Mouse (Mus musculus) midbrain, postnatal 0 days (tissue): Measurements from ENCODE around the gene Sox11. TPM values are rescaled to one million over a fixed set of nuclear protein-coding genes. Genes with fewer than 3 reads are reported as not detected.

Source experiments
- ATAC-seq: fragments of 200-750 bp; cut with Nextera tagmentation; 2 replicates; pipeline ENCODE4 v1.8.0; 2017; ENCODE audit warnings: moderate number of reproducible peaks, mild to moderate bottlenecking, moderate TSS enrichment, moderate library complexity; ENCODE audit not compliant: low FRiP score
- DNase-seq: peaks from one replicate; pipeline ENCODE4 v3.0.0-alpha.2; 2015; ENCODE audit warnings: low spot score
- H3K27ac ChIP-seq: fragments of 300-500 bp; sonication (generic); 2 replicates; pipeline ENCODE4 v1.5.1; 2014; ENCODE audit warnings: low read depth, mild to moderate bottlenecking, low read length, mixed read lengths
- H3K27me3 ChIP-seq: fragments of 300-500 bp; sonication (generic); 2 replicates; pipeline ENCODE4 v1.6.1; 2014; ENCODE audit warnings: low read length, control low read depth, mixed read lengths; ENCODE audit not compliant: insufficient read depth
- H3K36me3 ChIP-seq: fragments of 300-500 bp; sonication (generic); 2 replicates; pipeline ENCODE4 v1.6.1; 2014; ENCODE audit warnings: low read length, control low read depth, mixed read lengths; ENCODE audit not compliant: insufficient read depth
- H3K4me1 ChIP-seq: fragments of 300-500 bp; sonication (generic); 2 replicates; pipeline ENCODE4 v1.6.1; 2014; ENCODE audit warnings: mild to moderate bottlenecking, control low read depth, antibody characterized with exemption, low read length, mixed read lengths; ENCODE audit not compliant: insufficient read depth
- H3K4me2 ChIP-seq: fragments of 300-500 bp; sonication (generic); 2 replicates; pipeline ENCODE4 v1.6.1; 2014; ENCODE audit warnings: low read depth, mild to moderate bottlenecking, low read length, mixed read lengths; ENCODE audit not compliant: poor library complexity, severe bottlenecking
- H3K4me3 ChIP-seq: fragments of 300-500 bp; sonication (generic); 2 replicates; pipeline ENCODE4 v1.5.1; 2014; ENCODE audit warnings: low read depth, mild to moderate bottlenecking, low read length, moderate library complexity
- H3K9ac ChIP-seq: fragments of 300-500 bp; sonication (generic); replicated peaks from 2 replicates; pipeline ENCODE4 v1.6.1; 2014; ENCODE audit warnings: mild to moderate bottlenecking, low read length, moderate library complexity, mixed read lengths; ENCODE audit not compliant: poor library complexity, severe bottlenecking
- H3K9me3 ChIP-seq: fragments of 300-500 bp; sonication (generic); 2 replicates; pipeline ENCODE4 v1.6.1; 2016; ENCODE audit warnings: low read length, control low read depth
- CTCF ChIP-seq: IDR thresholded peaks from 2 replicates; pipeline ENCODE4 v1.5.1; 2016; ENCODE audit warnings: antibody characterized with exemption, mild to moderate bottlenecking
- WGBS: fragments of 180-500 bp; shearing (Covaris S2); extraction: QIAGEN DNeasy Blood & Tissue Kit; methylation state at CpG from one replicate; pipeline ENCODE4 v1.1.7; 2014; 5-methylcytosine and 5-hydroxymethylcytosine counted together
- polyA plus RNA-seq: library from polyadenylated mRNA; unstranded; fragments of >200 nt; fragmentation: Nextera tagmentation; extraction: Ambion mirVana; gene quantifications from 2 replicates; pipeline ENCODE4 v1.2.1, GENCODE M21; 2015
- total RNA-seq: library from RNA; depleted of rRNA; stranded (reverse); fragments of >200 nt; gene quantifications from 2 replicates; pipeline ENCODE4 v1.2.3, GENCODE M21; 2014; rRNA removed

The Sox11 gene
- total RNA-seq: 148 and 180 TPM in 2 replicates
- polyA plus RNA-seq: 137 and 154 TPM in 2 replicates

DNA sequence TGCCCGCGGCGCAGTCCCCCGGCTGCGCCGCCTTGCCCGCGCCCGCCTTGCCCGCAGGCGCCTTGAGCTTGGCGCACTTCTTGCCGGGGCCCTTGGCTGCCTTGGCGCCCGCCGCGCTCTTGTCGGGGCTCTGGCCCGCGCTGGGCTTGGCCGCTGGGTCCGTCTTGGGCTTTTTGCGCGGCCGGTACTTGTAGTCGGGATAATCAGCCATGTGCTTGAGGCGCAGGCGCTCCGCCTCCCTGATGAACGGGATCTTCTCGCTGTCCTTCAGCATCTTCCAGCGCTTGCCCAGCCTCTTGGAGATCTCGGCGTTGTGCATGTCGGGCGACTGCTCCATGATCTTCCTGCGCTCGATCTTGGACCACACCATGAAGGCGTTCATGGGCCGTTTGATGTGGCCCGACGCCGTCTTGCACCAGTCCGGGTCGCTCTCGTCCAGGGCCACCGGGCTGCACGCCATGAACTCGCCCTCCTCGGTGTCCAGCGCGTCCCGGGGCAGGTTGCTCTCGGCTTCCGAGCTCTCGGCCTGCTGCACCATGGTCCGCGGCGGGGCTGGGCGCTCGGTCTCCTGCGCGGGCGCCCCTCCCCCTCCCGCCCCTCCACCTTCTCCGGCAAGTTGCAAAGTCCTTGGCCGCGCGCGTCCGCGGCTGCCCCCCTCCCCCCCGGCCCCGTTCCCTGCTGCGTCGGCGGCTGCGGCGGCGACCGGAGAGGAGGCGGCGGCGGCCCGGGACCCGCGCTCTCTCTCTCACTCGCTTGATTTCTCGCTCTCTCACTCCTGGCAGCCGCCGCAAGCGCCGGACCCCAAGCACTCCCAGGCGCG is at the start of gene Sox11:
Gene Sox11, minus strand, starts transcription at position 704 of the 820 bp plus-strand sequence.
- 0 out of 2 replicates have a peak, but pooled peaks cover 2% of the 10 kb centered on the region for H3K4me1 ChIP-seq
- peak within 1 kb of the TSS; percentile 69 for H3K4me2 ChIP-seq
- peak within 1 kb of the TSS; percentile 98 for H3K27ac ChIP-seq
- TF ChIP-seq CTCF: no peak
- peak within 1 kb of the TSS; percentile 95 for H3K4me3 ChIP-seq
- WGBS: under 1% methylated on average over 79 of the region's 95 CpGs
- no peaks in the 10 kb centered on the region for H3K36me3 ChIP-seq
- H3K27me3 ChIP-seq: no peaks in the 10 kb centered on the region
- H3K9ac ChIP-seq: peak within 1 kb of the TSS; percentile 98
- H3K9me3 ChIP-seq: no peaks in the 10 kb centered on the region
- peak; percentile 70 for DNase-seq
- peak; percentile 24 for ATAC-seq

DNA sequence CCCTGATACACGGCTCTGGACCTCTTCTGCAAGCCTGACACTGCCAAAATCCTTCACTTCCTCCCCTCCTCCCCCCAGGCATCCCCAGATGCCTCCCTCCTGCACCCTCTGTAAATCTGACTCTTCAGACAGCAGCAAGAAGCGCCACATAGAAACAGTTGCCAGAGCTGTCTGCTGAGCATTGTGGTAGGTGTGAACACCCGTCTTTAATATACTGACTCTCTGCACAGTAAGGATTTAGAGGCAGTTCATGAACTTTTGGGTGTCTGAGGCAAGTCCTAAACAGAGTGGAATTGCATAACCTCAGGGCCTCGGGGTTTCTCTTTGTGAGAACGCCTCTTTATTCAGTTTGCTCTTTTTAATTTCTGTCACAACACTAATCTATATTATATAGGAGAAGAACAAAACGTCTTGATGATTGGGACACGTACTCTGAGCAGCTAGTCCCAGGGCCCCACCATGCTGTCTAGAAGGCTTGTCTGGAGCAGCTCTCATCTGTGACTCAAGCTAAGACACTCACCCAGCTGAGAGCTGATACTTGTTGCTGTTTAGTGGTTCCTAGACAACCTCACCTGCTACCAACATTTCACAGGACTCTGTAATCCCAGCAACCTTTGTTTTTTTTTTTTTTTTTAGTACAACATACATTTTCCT is 49.4 kb upstream of the Sox11 start:
- H3K9ac ChIP-seq: no peak overlapping the region
- DNase-seq (no peak), ATAC-seq (no peak)
- 49% methylated on average over 7 of the region's 7 CpGs for WGBS
- no peaks in the 10 kb centered on the region for H3K9me3 ChIP-seq
- H3K4me3 ChIP-seq: no peak overlapping the region
- H3K36me3 ChIP-seq: no peaks in the 10 kb centered on the region
- TF ChIP-seq CTCF: no peak
- no peak overlapping the region for H3K27ac ChIP-seq
- H3K4me2 ChIP-seq: no peak overlapping the region
- H3K27me3 ChIP-seq: no peaks in the 10 kb centered on the region
- no peaks in the 10 kb centered on the region for H3K4me1 ChIP-seq

GRCm38 (mm10) chr12:27390439-27390838 is 48.1 kb upstream of the Sox11 start:
- DNase-seq (no peak), ATAC-seq (no peak)
- TF ChIP-seq CTCF: no peak
- H3K9me3 ChIP-seq: no peaks in the 10 kb centered on the region
- no peaks in the 10 kb centered on the region for H3K27me3 ChIP-seq
- H3K4me3 ChIP-seq: no peak overlapping the region
- H3K36me3 ChIP-seq: no peaks in the 10 kb centered on the region
- H3K9ac ChIP-seq: no peak overlapping the region
- H3K27ac ChIP-seq: no peak overlapping the region
- H3K4me1 ChIP-seq: no peaks in the 10 kb centered on the region
- WGBS: 64% methylated on average over 3 of the region's 3 CpGs
- H3K4me2 ChIP-seq: no peak overlapping the region

DNA sequence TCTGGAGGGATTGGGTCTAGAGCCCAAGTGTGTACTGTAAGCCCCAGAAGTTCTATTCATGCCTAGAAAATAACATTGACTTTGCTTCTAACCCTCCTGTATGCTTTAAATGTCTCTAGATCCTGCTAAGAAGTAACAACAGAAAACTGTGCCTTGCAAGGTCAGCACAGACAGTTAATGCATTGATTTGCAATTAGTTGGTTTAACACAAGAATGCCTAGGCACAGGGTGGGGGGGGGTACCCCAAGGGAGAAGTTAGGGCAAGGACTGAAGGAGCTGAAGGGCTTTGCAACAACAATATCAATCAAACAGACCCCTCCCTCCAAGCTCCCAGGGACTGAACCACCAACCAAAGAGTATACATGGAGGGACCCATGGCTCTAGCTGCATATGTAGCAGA is 47.1 kb upstream of the Sox11 start:
- ATAC-seq (no peak), DNase-seq (no peak)
- H3K36me3 ChIP-seq: no peaks in the 10 kb centered on the region
- no peak overlapping the region for H3K4me2 ChIP-seq
- H3K9me3 ChIP-seq: no peaks in the 10 kb centered on the region
- H3K4me1 ChIP-seq: no peaks in the 10 kb centered on the region
- no peak for TF ChIP-seq CTCF
- no peak overlapping the region for H3K9ac ChIP-seq
- no peak overlapping the region for H3K4me3 ChIP-seq
- H3K27me3 ChIP-seq: no peaks in the 10 kb centered on the region
- no peak overlapping the region for H3K27ac ChIP-seq

- no peaks in the 10 kb centered on the region for H3K27me3 ChIP-seq
- ATAC-seq (no peak), DNase-seq (no peak)
- no peaks in the 10 kb centered on the region for H3K36me3 ChIP-seq
- no peaks in the 10 kb centered on the region for H3K4me1 ChIP-seq
- TF ChIP-seq CTCF: no peak
- no peaks in the 10 kb centered on the region for H3K9me3 ChIP-seq
- no peak overlapping the region for H3K4me2 ChIP-seq
- WGBS: 77% methylated on average over 3 of the region's 3 CpGs
- no peak overlapping the region for H3K27ac ChIP-seq
- no peak overlapping the region for H3K4me3 ChIP-seq
- H3K9ac ChIP-seq: no peak overlapping the region
Observed at GRCm38 (mm10) chr12:27372505-27372904, 30.1 kb upstream of the Sox11 start.

GRCm38 (mm10) chr12:27370756-27371155 is 28.4 kb upstream of the Sox11 start:
- DNase-seq (no peak), ATAC-seq (no peak)
- no peaks in the 10 kb centered on the region for H3K4me1 ChIP-seq
- H3K36me3 ChIP-seq: no peaks in the 10 kb centered on the region
- H3K27me3 ChIP-seq: no peaks in the 10 kb centered on the region
- 82% methylated on average over 2 of the region's 2 CpGs for WGBS
- no peaks in the 10 kb centered on the region for H3K9me3 ChIP-seq
- H3K9ac ChIP-seq: no peak overlapping the region
- H3K27ac ChIP-seq: no peak overlapping the region
- H3K4me2 ChIP-seq: no peak overlapping the region
- H3K4me3 ChIP-seq: no peak overlapping the region
- TF ChIP-seq CTCF: no peak
